Mouse (Mus musculus) limb, embryonic 11.5 days (tissue): ENCODE data around the gene Gm11084. TPM values are rescaled to one million over a fixed set of nuclear protein-coding genes. Genes with fewer than 3 reads are reported as not detected.

Experiments
- ATAC-seq: fragments of 200-750 bp; cut with Nextera tagmentation; 2 replicates; pipeline ENCODE4 v1.8.0; 2017; ENCODE audit warnings: low read depth; ENCODE audit not compliant: insufficient number of reproducible peaks, low FRiP score, low TSS enrichment
- DNase-seq: peaks from one replicate; pipeline ENCODE4 v3.0.0-alpha.2; 2015; ENCODE audit warnings: low spot score
- H3K27ac ChIP-seq: fragments of 300-500 bp; sonication (generic); replicated peaks from 2 replicates; pipeline ENCODE4 v1.5.1; 2014; ENCODE audit warnings: low read depth, mild to moderate bottlenecking, low read length
- H3K27me3 ChIP-seq: fragments of 300-500 bp; sonication (generic); 2 replicates; pipeline ENCODE4 v1.6.1; 2014; ENCODE audit warnings: mild to moderate bottlenecking, low read length, mixed read lengths; ENCODE audit not compliant: control insufficient read depth, insufficient read depth
- H3K36me3 ChIP-seq: fragments of 300-500 bp; sonication (generic); 2 replicates; pipeline ENCODE4 v1.6.1; 2014; ENCODE audit warnings: mild to moderate bottlenecking, low read length, moderate library complexity, mixed read lengths; ENCODE audit not compliant: control insufficient read depth, insufficient read depth
- H3K4me1 ChIP-seq: fragments of 300-500 bp; sonication (generic); 2 replicates; pipeline ENCODE4 v1.6.1; 2014; ENCODE audit warnings: low read length, mixed read lengths; ENCODE audit not compliant: control insufficient read depth, insufficient read depth
- H3K4me2 ChIP-seq: fragments of 300-500 bp; sonication (generic); 2 replicates; pipeline ENCODE4 v1.6.1; 2014; ENCODE audit warnings: low read depth, mild to moderate bottlenecking, moderate library complexity; ENCODE audit not compliant: severe bottlenecking
- H3K4me3 ChIP-seq: fragments of 300-500 bp; sonication (generic); 2 replicates; pipeline ENCODE4 v1.5.1; 2014; ENCODE audit warnings: low read depth, low read length
- H3K9ac ChIP-seq: fragments of 300-500 bp; sonication (generic); 2 replicates; pipeline ENCODE4 v1.6.1; 2014; ENCODE audit warnings: mild to moderate bottlenecking, low read length
- H3K9me3 ChIP-seq: fragments of 300-500 bp; sonication (generic); 2 replicates; pipeline ENCODE4 v1.6.1; 2016; ENCODE audit warnings: low read length; ENCODE audit not compliant: control insufficient read depth
- WGBS: fragments of 180-500 bp; shearing (Covaris S2); extraction: QIAGEN DNeasy Blood & Tissue Kit; methylation state at CpG from one replicate; pipeline ENCODE4 v1.1.7; 2014; 5-methylcytosine and 5-hydroxymethylcytosine counted together
- polyA plus RNA-seq: library from polyadenylated mRNA; unstranded; fragments of >200 nt; fragmentation: Nextera tagmentation; extraction: Ambion mirVana; gene quantifications from 2 replicates; pipeline ENCODE4 v1.2.1, GENCODE M21; 2014

Gm11084 gene
- not detected in 2 replicates for polyA plus RNA-seq

- no peak within 1 kb of the TSS for H3K27ac ChIP-seq
Measured at GRCm38 (mm10) chr2:72986616-72987015, at the start of gene Gm11084. Gene Gm11084, minus strand, starts transcription at chr2:72986716.

GRCm38 (mm10) chr2:73031061-73032055 lies 44.8 kb upstream of the Gm11084 start:
- 84% methylated on average over 7 of the region's 7 CpGs for WGBS

More at GRCm38 (mm10) chr2:72986616-72987015, at the start of gene Gm11084:
- H3K4me1 ChIP-seq = peaks cover 9% of the 10 kb centered on the region; the same call in 1 of the 2 replicates
- H3K9me3 ChIP-seq = no peaks in the 10 kb centered on the region
- no peak within 1 kb of the TSS for H3K9ac ChIP-seq
- WGBS = 92% methylated on average over 5 of the region's 5 CpGs
- no peak within 1 kb of the TSS for H3K4me2 ChIP-seq
- no peak for DNase-seq
- no peaks in the 10 kb centered on the region for H3K36me3 ChIP-seq
- H3K4me3 ChIP-seq = no peak within 1 kb of the TSS
- ATAC-seq = no peak
- H3K27me3 ChIP-seq = no peaks in the 10 kb centered on the region

GRCm38 (mm10) chr2:73029846-73030245 lies 43.3 kb upstream of the Gm11084 start:
- WGBS = 88% methylated on average over 3 of the region's 3 CpGs
- H3K27ac ChIP-seq = no peak overlapping the region
- no peaks in the 10 kb centered on the region for H3K36me3 ChIP-seq
- no peak overlapping the region for H3K4me3 ChIP-seq
- no peak for ATAC-seq
- no peaks in the 10 kb centered on the region for H3K27me3 ChIP-seq
- H3K4me1 ChIP-seq = no peaks in the 10 kb centered on the region
- H3K9me3 ChIP-seq = no peaks in the 10 kb centered on the region
- no peak overlapping the region for H3K4me2 ChIP-seq
- no peak overlapping the region for H3K9ac ChIP-seq
- DNase-seq = no peak

More at GRCm38 (mm10) chr2:73031061-73032055, 44.8 kb upstream of the Gm11084 start:
- Histone ChIP-seq H3K27me3 (no peaks in the 10 kb centered on the region), H3K9me3 (no peaks in the 10 kb centered on the region), H3K27ac (no peak overlapping the region), H3K4me2 (no peak overlapping the region), H3K9ac (no peak overlapping the region), H3K36me3 (no peaks in the 10 kb centered on the region), H3K4me1 (no peaks in the 10 kb centered on the region), H3K4me3 (no peak overlapping the region)
- DNase-seq (no peak), ATAC-seq (no peak)

- ATAC-seq = no peak
- no peaks in the 10 kb centered on the region for H3K36me3 ChIP-seq
- WGBS = 82% methylated on average over 3 of the region's 3 CpGs
Measured at GRCm38 (mm10) chr2:73028019-73028418, 41.5 kb upstream of the Gm11084 start.

GRCm38 (mm10) chr2:73027126-73027525 lies 40.6 kb upstream of the Gm11084 start:
- Histone ChIP-seq H3K4me3 (no peak overlapping the region), H3K4me1 (no peaks in the 10 kb centered on the region), H3K36me3 (no peaks in the 10 kb centered on the region), H3K27ac (no peak overlapping the region), H3K27me3 (no peaks in the 10 kb centered on the region), H3K9ac (no peak overlapping the region), H3K4me2 (no peak overlapping the region), H3K9me3 (no peaks in the 10 kb centered on the region)
- no peak for ATAC-seq
- 19% methylated on average over 3 of the region's 3 CpGs for WGBS
- DNase-seq = peak; percentile 42

More at GRCm38 (mm10) chr2:73028019-73028418, 41.5 kb upstream of the Gm11084 start:
- no peaks in the 10 kb centered on the region for H3K4me1 ChIP-seq
- no peak overlapping the region for H3K4me2 ChIP-seq
- no peak overlapping the region for H3K4me3 ChIP-seq
- no peak overlapping the region for H3K27ac ChIP-seq
- H3K27me3 ChIP-seq = no peaks in the 10 kb centered on the region
- no peaks in the 10 kb centered on the region for H3K9me3 ChIP-seq
- H3K9ac ChIP-seq = no peak overlapping the region
- no peak for DNase-seq

GRCm38 (mm10) chr2:73023803-73024202 lies 37.3 kb upstream of the Gm11084 start:
- H3K4me1 ChIP-seq = no peaks in the 10 kb centered on the region
- no peaks in the 10 kb centered on the region for H3K27me3 ChIP-seq
- H3K36me3 ChIP-seq = no peaks in the 10 kb centered on the region
- H3K27ac ChIP-seq = no peak overlapping the region
- DNase-seq = no peak
- no peaks in the 10 kb centered on the region for H3K9me3 ChIP-seq
- H3K4me2 ChIP-seq = no peak overlapping the region
- no peak overlapping the region for H3K9ac ChIP-seq
- 37% methylated on average over 6 of the region's 6 CpGs for WGBS
- H3K4me3 ChIP-seq = no peak overlapping the region
- ATAC-seq = no peak

GRCm38 (mm10) chr2:73021046-73021445 lies 34.5 kb upstream of the Gm11084 start:
- Histone ChIP-seq H3K4me1 (no peaks in the 10 kb centered on the region), H3K27me3 (no peaks in the 10 kb centered on the region), H3K36me3 (no peaks in the 10 kb centered on the region), H3K9ac (no peak overlapping the region), H3K27ac (no peak overlapping the region), H3K9me3 (no peaks in the 10 kb centered on the region), H3K4me3 (no peak overlapping the region), H3K4me2 (no peak overlapping the region)
- ATAC-seq (no peak), DNase-seq (no peak)
- WGBS = 85% methylated on average over 6 of the region's 6 CpGs

- DNase-seq (no peak), ATAC-seq (no peak)
- Histone ChIP-seq H3K9me3 (no peaks in the 10 kb centered on the region), H3K27me3 (no peaks in the 10 kb centered on the region), H3K4me1 (no peaks in the 10 kb centered on the region), H3K36me3 (no peaks in the 10 kb centered on the region), H3K4me3 (no peak overlapping the region), H3K4me2 (no peak overlapping the region), H3K9ac (no peak overlapping the region), H3K27ac (no peak overlapping the region)
- 79% methylated on average over 9 of the region's 9 CpGs for WGBS
Measured at GRCm38 (mm10) chr2:73019371-73020146, 33.0 kb upstream of the Gm11084 start.
